Mouse (Mus musculus): Measurements from ENCODE around the gene Npff. TPM values are rescaled to one million over a fixed set of nuclear protein-coding genes. Genes with fewer than 3 reads are reported as not detected.
A peak's percentile ranks its signal among the peaks of the same experiment; 100 is the strongest.

Npff gene
- polyA plus RNA-seq, 1 experiment = 3.4 TPM

DNA sequence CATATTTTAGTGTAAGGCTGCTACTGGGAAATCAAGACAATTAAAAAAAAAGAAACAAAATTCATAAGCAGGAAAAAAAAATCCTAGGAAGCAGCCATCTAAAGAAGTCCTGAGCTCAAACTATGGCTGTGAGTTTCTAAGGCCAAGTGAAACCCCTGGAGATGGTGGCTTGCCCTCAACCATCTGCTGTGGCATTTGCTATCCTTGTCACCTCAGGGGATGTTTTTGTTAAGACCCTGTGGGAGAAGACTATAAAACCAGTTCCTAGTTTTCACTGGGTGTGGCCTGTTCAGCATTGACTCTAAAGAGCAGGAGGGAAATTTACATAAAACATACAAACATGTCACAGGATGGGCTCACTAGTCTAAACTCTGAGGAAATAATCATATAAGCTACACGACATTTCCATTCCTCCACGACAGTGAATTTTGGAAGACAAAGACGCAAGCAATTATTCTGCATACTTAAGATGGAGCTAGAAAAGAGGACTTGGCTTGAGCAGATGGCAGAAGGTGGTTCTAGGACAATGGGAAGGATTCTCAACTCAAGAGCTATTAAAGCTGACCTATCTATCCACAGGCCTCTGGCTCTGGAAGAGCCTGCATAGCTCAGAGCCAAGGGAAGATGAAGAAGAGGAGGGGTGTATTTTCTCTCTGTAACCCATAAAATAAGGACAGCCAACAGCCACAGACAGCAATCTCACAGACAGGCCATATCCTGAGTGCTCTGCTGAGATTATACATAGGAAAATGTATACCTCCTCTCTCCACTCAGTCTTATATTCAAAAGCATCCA, 7.6 kb upstream of the Npff start:
- WGBS = 88% methylated on average over 3 of the region's 3 CpGs
- Histone ChIP-seq H3K4me1 (ENCODE audit: control insufficient read depth, insufficient read depth, low read length) (no peaks in the 10 kb centered on the region), H3K36me3 (ENCODE audit: control insufficient read depth, insufficient read depth, low read length) (peaks cover 9% of the 10 kb centered on the region), H3K27me3 (replicated peaks; ENCODE audit: control insufficient read depth, insufficient read depth, low read length) (no peaks in the 10 kb centered on the region), H3K27ac (ENCODE audit: insufficient read depth, low read depth, low read length) (no peak overlapping the region), H3K4me3 (ENCODE audit: insufficient read depth, low read depth, low read length) (no peak overlapping the region)
- no peak for DNase-seq
- TF ChIP-seq CTCF (conservative IDR thresholded peaks at IDR 0.05; ENCODE audit: insufficient read depth, insufficient read length, low read depth, low read length) (no peak), POLR2A (IDR thresholded peaks at IDR 0.05; ENCODE audit: low read depth, low read length) (no peak)

GRCm38 (mm10) chr15:102531586-102531985, 6.8 kb upstream of the Npff start:
- Histone ChIP-seq H3K27me3 (replicated peaks; ENCODE audit: control insufficient read depth, insufficient read depth, low read length) (no peaks in the 10 kb centered on the region), H3K36me3 (ENCODE audit: control insufficient read depth, insufficient read depth, low read length) (peaks cover 7% of the 10 kb centered on the region), H3K27ac (ENCODE audit: insufficient read depth, low read depth, low read length) (no peak overlapping the region), H3K4me3 (ENCODE audit: insufficient read depth, low read depth, low read length) (no peak overlapping the region), H3K4me1 (ENCODE audit: control insufficient read depth, insufficient read depth, low read length) (no peaks in the 10 kb centered on the region)
- no peak for TF ChIP-seq CTCF (conservative IDR thresholded peaks at IDR 0.05; ENCODE audit: insufficient read depth, insufficient read length, low read depth, low read length)
- TF ChIP-seq POLR2A (IDR thresholded peaks at IDR 0.05; ENCODE audit: low read depth, low read length) = no peak
- DNase-seq = no peak
- 59% methylated on average over 4 of the region's 4 CpGs for WGBS

DNA sequence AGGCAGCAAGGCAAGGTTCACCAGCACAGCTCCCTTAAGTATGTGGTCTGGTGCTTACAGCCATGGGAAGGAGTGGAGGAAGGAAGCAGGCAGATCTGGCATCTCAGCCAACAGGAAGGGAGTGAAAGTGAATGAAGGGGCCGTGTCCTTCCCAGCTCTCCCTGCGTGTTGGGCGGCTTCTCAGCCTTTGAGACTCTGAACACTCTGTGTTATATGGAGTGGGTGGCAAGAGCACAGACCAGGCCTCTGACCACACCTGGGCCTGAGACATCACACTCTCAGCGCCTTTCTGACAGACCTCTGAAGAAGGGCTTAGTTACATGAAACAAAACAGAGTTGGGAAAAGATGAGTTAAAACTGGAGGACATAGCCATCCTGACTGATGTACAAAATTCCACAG, 5.8 kb upstream of the Npff start:
- WGBS = 73% methylated on average over 4 of the region's 4 CpGs
- TF ChIP-seq POLR2A (IDR thresholded peaks at IDR 0.05; ENCODE audit: low read depth, low read length) (no peak), CTCF (conservative IDR thresholded peaks at IDR 0.05; ENCODE audit: insufficient read depth, insufficient read length, low read depth, low read length) (no peak)
- H3K36me3 ChIP-seq (ENCODE audit: control insufficient read depth, insufficient read depth, low read length) = peaks cover 7% of the 10 kb centered on the region

GRCm38 (mm10) chr15:102528396-102528795, 3.7 kb upstream of the Npff start:
- Histone ChIP-seq H3K27me3 (replicated peaks; ENCODE audit: control insufficient read depth, insufficient read depth, low read length) (no peaks in the 10 kb centered on the region), H3K27ac (ENCODE audit: insufficient read depth, low read depth, low read length) (no peak overlapping the region)
- 97% methylated on average over 1 of the region's 1 CpGs for WGBS

More for the DNA sequence above, 5.8 kb upstream of the Npff start:
- no peak overlapping the region for H3K4me3 ChIP-seq (ENCODE audit: insufficient read depth, low read depth, low read length)
- no peak overlapping the region for H3K27ac ChIP-seq (ENCODE audit: insufficient read depth, low read depth, low read length)
- H3K27me3 ChIP-seq (replicated peaks; ENCODE audit: control insufficient read depth, insufficient read depth, low read length) = no peaks in the 10 kb centered on the region
- no peaks in the 10 kb centered on the region for H3K4me1 ChIP-seq (ENCODE audit: control insufficient read depth, insufficient read depth, low read length)
- no peak for DNase-seq

GRCm38 (mm10) chr15:102527936-102528335, 3.2 kb upstream of the Npff start:
- WGBS = 87% methylated on average over 3 of the region's 3 CpGs
- H3K27ac ChIP-seq (ENCODE audit: insufficient read depth, low read depth, low read length) = no peak overlapping the region
- H3K36me3 ChIP-seq (ENCODE audit: control insufficient read depth, insufficient read depth, low read length) = peaks cover 4% of the 10 kb centered on the region
- no peak overlapping the region for H3K4me3 ChIP-seq (ENCODE audit: insufficient read depth, low read depth, low read length)
- no peaks in the 10 kb centered on the region for H3K27me3 ChIP-seq (replicated peaks; ENCODE audit: control insufficient read depth, insufficient read depth, low read length)
- DNase-seq = no peak
- no peaks in the 10 kb centered on the region for H3K4me1 ChIP-seq (ENCODE audit: control insufficient read depth, insufficient read depth, low read length)
- TF ChIP-seq CTCF (conservative IDR thresholded peaks at IDR 0.05; ENCODE audit: insufficient read depth, insufficient read length, low read depth, low read length) (peak; percentile 58), POLR2A (IDR thresholded peaks at IDR 0.05; ENCODE audit: low read depth, low read length) (no peak)

More at GRCm38 (mm10) chr15:102528396-102528795, 3.7 kb upstream of the Npff start:
- peaks cover 4% of the 10 kb centered on the region for H3K36me3 ChIP-seq (ENCODE audit: control insufficient read depth, insufficient read depth, low read length)
- TF ChIP-seq POLR2A (IDR thresholded peaks at IDR 0.05; ENCODE audit: low read depth, low read length) (no peak), CTCF (conservative IDR thresholded peaks at IDR 0.05; ENCODE audit: insufficient read depth, insufficient read length, low read depth, low read length) (no peak)
- DNase-seq = no peak
- H3K4me1 ChIP-seq (ENCODE audit: control insufficient read depth, insufficient read depth, low read length) = no peaks in the 10 kb centered on the region
- no peak overlapping the region for H3K4me3 ChIP-seq (ENCODE audit: insufficient read depth, low read depth, low read length)

DNA sequence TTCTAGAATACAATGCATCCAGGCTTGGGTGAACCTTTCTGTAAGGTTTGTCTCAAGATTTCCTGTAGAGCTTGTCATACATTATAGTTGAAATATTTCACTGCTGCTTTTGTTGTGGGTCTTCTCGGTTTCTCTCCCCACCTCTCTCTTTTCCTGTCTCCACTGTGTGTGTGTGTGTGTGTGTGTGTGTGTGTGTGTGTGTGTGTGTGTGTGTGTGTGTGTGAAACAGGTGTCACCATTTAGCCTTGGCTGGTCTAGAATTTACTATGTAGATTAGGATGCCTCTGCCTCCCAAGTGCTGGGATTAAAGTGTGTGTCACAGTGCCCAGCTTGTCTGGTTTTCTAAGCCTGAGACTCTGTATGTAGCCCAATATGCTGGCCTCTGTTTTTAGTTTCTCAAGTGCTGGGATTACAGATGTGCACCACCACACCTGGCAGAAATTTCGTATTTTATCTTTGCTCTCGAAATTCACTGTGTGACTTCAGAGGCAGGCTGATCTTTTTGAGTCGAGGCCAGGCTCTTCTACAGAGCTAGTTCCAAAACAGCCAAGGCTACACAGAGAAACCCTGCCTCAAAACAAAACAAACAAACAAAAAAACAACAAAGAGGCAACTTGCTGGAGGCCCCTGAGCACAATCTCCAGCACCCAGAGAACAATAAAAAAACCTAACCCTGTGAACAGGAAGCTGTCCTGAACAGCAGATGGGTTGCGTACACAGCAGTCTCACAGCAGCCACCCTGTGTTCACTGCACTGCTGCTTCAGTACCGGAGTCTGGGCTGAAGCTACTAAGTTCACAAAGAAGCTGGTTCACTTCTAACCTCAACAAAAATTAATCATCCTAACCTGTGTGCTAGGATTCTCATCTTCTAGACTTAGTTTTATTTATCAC, 1.6 kb upstream of the Npff start:
- Histone ChIP-seq H3K36me3 (ENCODE audit: control insufficient read depth, insufficient read depth, low read length) (no peaks in the 10 kb centered on the region; the same call in none of the 2 replicates), H3K27ac (ENCODE audit: insufficient read depth, low read depth, low read length) (no peak overlapping the region), H3K4me1 (ENCODE audit: control insufficient read depth, insufficient read depth, low read length) (no peaks in the 10 kb centered on the region), H3K27me3 (replicated peaks; ENCODE audit: control insufficient read depth, insufficient read depth, low read length) (no peaks in the 10 kb centered on the region), H3K4me3 (ENCODE audit: insufficient read depth, low read depth, low read length) (no peak overlapping the region)
- no peak for DNase-seq
- TF ChIP-seq POLR2A (IDR thresholded peaks at IDR 0.05; ENCODE audit: low read depth, low read length) = no peak
- no peak for TF ChIP-seq CTCF (conservative IDR thresholded peaks at IDR 0.05; ENCODE audit: insufficient read depth, insufficient read length, low read depth, low read length)
- 78% methylated on average over 6 of the region's 6 CpGs for WGBS

DNA sequence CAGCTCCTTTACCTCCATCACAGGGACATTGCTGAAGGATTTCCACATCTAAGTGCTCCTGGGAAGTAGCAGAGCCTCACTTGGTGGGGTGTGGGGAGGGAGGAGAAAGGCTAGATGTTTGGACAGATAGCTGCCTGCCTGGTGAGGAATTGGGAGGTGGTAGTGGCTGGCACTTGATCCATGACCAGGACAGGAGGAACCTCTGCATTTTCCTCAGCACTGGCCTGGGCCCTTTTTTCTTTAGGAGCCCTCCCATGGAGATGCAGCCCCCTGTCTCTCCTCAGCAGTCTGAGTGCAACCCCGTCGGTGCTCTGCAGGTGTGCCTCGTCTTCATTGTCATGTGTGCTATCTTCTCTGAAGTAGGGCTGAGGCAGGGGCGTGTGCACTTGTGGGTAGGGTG, 3.3 kb downstream of the Npff start:
- DNase-seq = no peak
- 74% methylated on average over 4 of the region's 4 CpGs for WGBS
- Histone ChIP-seq H3K4me3 (ENCODE audit: insufficient read depth, low read depth, low read length) (no peak overlapping the region), H3K4me1 (ENCODE audit: control insufficient read depth, insufficient read depth, low read length) (peaks cover 3% of the 10 kb centered on the region; the same call in 1 of the 2 replicates), H3K27me3 (replicated peaks; ENCODE audit: control insufficient read depth, insufficient read depth, low read length) (no peaks in the 10 kb centered on the region), H3K36me3 (ENCODE audit: control insufficient read depth, insufficient read depth, low read length) (no peaks in the 10 kb centered on the region), H3K27ac (ENCODE audit: insufficient read depth, low read depth, low read length) (no peak overlapping the region)
- TF ChIP-seq CTCF (conservative IDR thresholded peaks at IDR 0.05; ENCODE audit: insufficient read depth, insufficient read length, low read depth, low read length) (no peak), POLR2A (IDR thresholded peaks at IDR 0.05; ENCODE audit: low read depth, low read length) (no peak)

Data from kidney, adult 2 months (tissue).